Mouse (Mus musculus): ENCODE results near the gene Poc5. TPM values are rescaled to one million over a fixed set of nuclear protein-coding genes. Genes with fewer than 3 reads are reported as not detected.

The Poc5 gene
- polyA plus RNA-seq, 1 experiment from 2014 or later, result 11.3 TPM

DNA sequence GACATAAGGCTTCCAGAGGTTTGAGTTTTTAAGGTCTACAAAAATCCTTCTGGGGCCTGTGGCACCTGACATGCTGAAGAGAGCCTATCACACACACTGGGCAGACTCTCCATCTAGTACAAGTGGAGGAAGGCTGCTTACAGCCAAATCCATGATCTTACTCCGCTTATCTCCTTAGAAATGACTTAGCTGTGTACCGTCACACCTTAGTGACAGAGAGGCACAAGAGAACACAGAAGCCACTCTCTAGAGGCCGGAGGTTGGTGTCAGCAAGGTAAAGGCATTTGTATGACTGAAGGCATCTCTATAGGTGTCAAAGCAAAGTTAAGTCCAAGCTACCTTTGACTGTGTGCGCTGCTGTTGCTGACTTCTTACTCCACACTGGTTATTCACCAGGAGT lies 52.3 kb downstream of the Poc5 start:
- no peaks in the 10 kb centered on the region for H3K9me3 ChIP-seq (ENCODE audit: control insufficient read depth, low read length)
- H3K27ac ChIP-seq (replicated peaks in 1 of 2; ENCODE audit: control insufficient read depth in 1 of 2, insufficient read depth in 1 of 2, low read depth in 2 of 2, low read length in 2 of 2), result no peak overlapping the region
- peaks cover 8 to 16% of the 10 kb centered on the region in 2 experiments for H3K4me1 ChIP-seq (ENCODE audit: control insufficient read depth in 2 of 2, insufficient read depth in 2 of 2, low read length in 2 of 2)
- ATAC-seq (ENCODE audit: insufficient number of reproducible peaks, insufficient read depth, low FRiP score, low read depth), result no peak
- no peaks in the 10 kb centered on the region for H3K36me3 ChIP-seq (ENCODE audit: control insufficient read depth, insufficient read depth, low read length)
- H3K4me3 ChIP-seq (ENCODE audit: control insufficient read depth in 1 of 2, insufficient read depth in 1 of 2, low read depth in 1 of 2, low read length in 2 of 2), result no peak overlapping the region
- no peak overlapping the region for H3K9ac ChIP-seq (ENCODE audit: low read length)
- H3K4me2 ChIP-seq (ENCODE audit: low read length), result no peak overlapping the region
- 73% methylated on average over 4 of the region's 4 CpGs for WGBS
- no peaks in the 10 kb centered on the region for H3K27me3 ChIP-seq (ENCODE audit: control insufficient read depth, insufficient read depth, low read length)

GRCm38 (mm10) chr13:96450205-96450856 lies 62.2 kb downstream of the Poc5 start:
- Histone ChIP-seq H3K9me3 (ENCODE audit: control insufficient read depth, low read length) (no peaks in the 10 kb centered on the region), H3K27ac (replicated peaks in 1 of 2; ENCODE audit: control insufficient read depth in 1 of 2, insufficient read depth in 1 of 2, low read depth in 2 of 2, low read length in 2 of 2) (no peak overlapping the region; a peak in 1 of 4 replicates), H3K4me1 (ENCODE audit: control insufficient read depth in 2 of 2, insufficient read depth in 2 of 2, low read length in 2 of 2) (peaks cover 0 to 3% of the 10 kb centered on the region in 2 experiments; a peak in 1 of 4 replicates), H3K36me3 (ENCODE audit: control insufficient read depth, insufficient read depth, low read length) (no peaks in the 10 kb centered on the region), H3K4me2 (ENCODE audit: low read length) (no peak overlapping the region), H3K27me3 (ENCODE audit: control insufficient read depth, insufficient read depth, low read length) (no peaks in the 10 kb centered on the region), H3K9ac (ENCODE audit: low read length) (no peak overlapping the region), H3K4me3 (ENCODE audit: control insufficient read depth in 1 of 2, insufficient read depth in 1 of 2, low read depth in 1 of 2, low read length in 2 of 2) (no peak overlapping the region)
- 74% methylated on average over 11 of the region's 11 CpGs for WGBS
- no peak for ATAC-seq (ENCODE audit: insufficient number of reproducible peaks, insufficient read depth, low FRiP score, low read depth)

DNA sequence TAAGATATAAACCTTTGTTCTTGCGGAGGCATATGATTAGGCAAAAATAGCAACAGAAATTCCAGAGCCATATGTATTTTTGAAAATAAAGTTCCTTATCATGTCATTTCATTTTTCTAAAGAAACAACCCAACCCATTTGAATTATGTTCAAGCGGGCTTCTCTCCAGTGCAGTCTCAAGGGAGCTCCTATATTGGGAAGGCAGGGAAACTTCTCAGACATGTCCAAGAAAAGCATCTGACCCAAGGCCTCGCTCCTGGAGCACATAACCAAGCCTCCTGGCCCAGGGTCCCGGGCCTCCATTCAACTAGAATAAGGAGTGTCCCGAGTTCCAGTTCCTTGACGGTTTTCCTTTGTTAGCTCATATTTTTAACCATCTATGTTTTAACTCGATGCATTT lies 62.8 kb downstream of the Poc5 start:
- no peak for ATAC-seq (ENCODE audit: insufficient number of reproducible peaks, insufficient read depth, low FRiP score, low read depth)
- Histone ChIP-seq H3K9ac (ENCODE audit: low read length) (no peak overlapping the region), H3K9me3 (ENCODE audit: control insufficient read depth, low read length) (no peaks in the 10 kb centered on the region), H3K27me3 (ENCODE audit: control insufficient read depth, insufficient read depth, low read length) (no peaks in the 10 kb centered on the region), H3K27ac (replicated peaks in 1 of 2; ENCODE audit: control insufficient read depth in 1 of 2, insufficient read depth in 1 of 2, low read depth in 2 of 2, low read length in 2 of 2) (no peak overlapping the region), H3K4me2 (ENCODE audit: low read length) (no peak overlapping the region), H3K4me3 (ENCODE audit: control insufficient read depth in 1 of 2, insufficient read depth in 1 of 2, low read depth in 1 of 2, low read length in 2 of 2) (no peak overlapping the region), H3K4me1 (ENCODE audit: control insufficient read depth in 2 of 2, insufficient read depth in 2 of 2, low read length in 2 of 2) (peaks cover 0 to 3% of the 10 kb centered on the region in 2 experiments; a peak in 1 of 4 replicates), H3K36me3 (ENCODE audit: control insufficient read depth, insufficient read depth, low read length) (no peaks in the 10 kb centered on the region)
- 75% methylated on average over 7 of the region's 7 CpGs for WGBS

GRCm38 (mm10) chr13:96451386-96452140 lies 63.5 kb downstream of the Poc5 start:
- Histone ChIP-seq H3K4me2 (ENCODE audit: low read length) (no peak overlapping the region), H3K36me3 (ENCODE audit: control insufficient read depth, insufficient read depth, low read length) (no peaks in the 10 kb centered on the region), H3K4me1 (ENCODE audit: control insufficient read depth in 2 of 2, insufficient read depth in 2 of 2, low read length in 2 of 2) (peaks cover 0 to 3% of the 10 kb centered on the region in 2 experiments; a peak in 1 of 4 replicates), H3K27ac (replicated peaks in 1 of 2; ENCODE audit: control insufficient read depth in 1 of 2, insufficient read depth in 1 of 2, low read depth in 2 of 2, low read length in 2 of 2) (no peak overlapping the region; a peak in 1 of 4 replicates), H3K4me3 (ENCODE audit: control insufficient read depth in 1 of 2, insufficient read depth in 1 of 2, low read depth in 1 of 2, low read length in 2 of 2) (no peak overlapping the region), H3K9me3 (ENCODE audit: control insufficient read depth, low read length) (no peaks in the 10 kb centered on the region), H3K27me3 (ENCODE audit: control insufficient read depth, insufficient read depth, low read length) (no peaks in the 10 kb centered on the region), H3K9ac (ENCODE audit: low read length) (no peak overlapping the region)
- ATAC-seq (ENCODE audit: insufficient number of reproducible peaks, insufficient read depth, low FRiP score, low read depth), result no peak
- WGBS, result 87% methylated on average over 11 of the region's 11 CpGs

GRCm38 (mm10) chr13:96452621-96453020 lies 64.5 kb downstream of the Poc5 start:
- WGBS, result 89% methylated on average over 3 of the region's 3 CpGs
- Histone ChIP-seq H3K4me2 (ENCODE audit: low read length) (no peak overlapping the region), H3K9me3 (ENCODE audit: control insufficient read depth, low read length) (no peaks in the 10 kb centered on the region), H3K4me1 (ENCODE audit: control insufficient read depth in 2 of 2, insufficient read depth in 2 of 2, low read length in 2 of 2) (peaks cover 0 to 3% of the 10 kb centered on the region in 2 experiments; a peak in 1 of 4 replicates), H3K36me3 (ENCODE audit: control insufficient read depth, insufficient read depth, low read length) (no peaks in the 10 kb centered on the region), H3K9ac (ENCODE audit: low read length) (no peak overlapping the region), H3K27ac (replicated peaks in 1 of 2; ENCODE audit: control insufficient read depth in 1 of 2, insufficient read depth in 1 of 2, low read depth in 2 of 2, low read length in 2 of 2) (no peak overlapping the region), H3K4me3 (ENCODE audit: control insufficient read depth in 1 of 2, insufficient read depth in 1 of 2, low read depth in 1 of 2, low read length in 2 of 2) (no peak overlapping the region), H3K27me3 (ENCODE audit: control insufficient read depth, insufficient read depth, low read length) (no peaks in the 10 kb centered on the region)
- ATAC-seq (ENCODE audit: insufficient number of reproducible peaks, insufficient read depth, low FRiP score, low read depth), result no peak

- Histone ChIP-seq H3K4me1 (ENCODE audit: control insufficient read depth in 2 of 2, insufficient read depth in 2 of 2, low read length in 2 of 2) (peaks cover 0 to 3% of the 10 kb centered on the region in 2 experiments; a peak in 1 of 4 replicates), H3K9ac (ENCODE audit: low read length) (no peak overlapping the region), H3K4me2 (ENCODE audit: low read length) (no peak overlapping the region), H3K4me3 (ENCODE audit: control insufficient read depth in 1 of 2, insufficient read depth in 1 of 2, low read depth in 1 of 2, low read length in 2 of 2) (no peak overlapping the region), H3K36me3 (ENCODE audit: control insufficient read depth, insufficient read depth, low read length) (no peaks in the 10 kb centered on the region), H3K27me3 (ENCODE audit: control insufficient read depth, insufficient read depth, low read length) (no peaks in the 10 kb centered on the region), H3K27ac (replicated peaks in 1 of 2; ENCODE audit: control insufficient read depth in 1 of 2, insufficient read depth in 1 of 2, low read depth in 2 of 2, low read length in 2 of 2) (no peak overlapping the region), H3K9me3 (ENCODE audit: control insufficient read depth, low read length) (no peaks in the 10 kb centered on the region)
- ATAC-seq (ENCODE audit: insufficient number of reproducible peaks, insufficient read depth, low FRiP score, low read depth), result peak; percentile 13; the same call in 1 of the 2 replicates
- WGBS, result 63% methylated on average over 3 of the region's 3 CpGs
These were observed 66.2 kb downstream of the Poc5 start for GRCm38 (mm10) chr13:96454288-96454687.

GRCm38 (mm10) chr13:96457566-96457965 lies 69.5 kb downstream of the Poc5 start:
- no peak overlapping the region for H3K4me2 ChIP-seq (ENCODE audit: low read length)
- H3K4me1 ChIP-seq (ENCODE audit: control insufficient read depth in 2 of 2, insufficient read depth in 2 of 2, low read length in 2 of 2), result peaks cover 0 to 3% of the 10 kb centered on the region in 2 experiments; a peak in 1 of 4 replicates
- H3K27me3 ChIP-seq (ENCODE audit: control insufficient read depth, insufficient read depth, low read length), result no peaks in the 10 kb centered on the region
- H3K9ac ChIP-seq (ENCODE audit: low read length), result no peak overlapping the region
- H3K27ac ChIP-seq (replicated peaks in 1 of 2; ENCODE audit: control insufficient read depth in 1 of 2, insufficient read depth in 1 of 2, low read depth in 2 of 2, low read length in 2 of 2), result no peak overlapping the region
- no peaks in the 10 kb centered on the region for H3K36me3 ChIP-seq (ENCODE audit: control insufficient read depth, insufficient read depth, low read length)
- 80% methylated on average over 5 of the region's 5 CpGs for WGBS
- no peak overlapping the region for H3K4me3 ChIP-seq (ENCODE audit: control insufficient read depth in 1 of 2, insufficient read depth in 1 of 2, low read depth in 1 of 2, low read length in 2 of 2)
- ATAC-seq (ENCODE audit: insufficient number of reproducible peaks, insufficient read depth, low FRiP score, low read depth), result no peak
- H3K9me3 ChIP-seq (ENCODE audit: control insufficient read depth, low read length), result no peaks in the 10 kb centered on the region

Data from heart, embryonic 14.5 days (tissue).